Mouse (Mus musculus) brain, embryonic 18.5 days (tissue): ENCODE measurements around the gene A930018P22Rik.
A peak's percentile ranks its signal among the peaks of the same experiment; 100 is the strongest.
"Not testable (repeated sequence)": the region's sequence is repeated elsewhere in the genome, so short reads cannot be mapped to it uniquely, and the experiment has no call there.

Experiments
- DNase-seq: peaks from one replicate; pipeline ENCODE4 v3.0.0-alpha.2; 2012; ENCODE audit warnings: low read depth, low spot score

A930018P22Rik gene

GRCm38 (mm10) chr2:104122505-104123378 lies at the start of gene A930018P22Rik:
A930018P22Rik (plus strand) TSS chr2:104122769.
- peak; percentile 70 for DNase-seq

- DNase-seq: not testable (repeated sequence)
These were observed 44.3 kb upstream of the A930018P22Rik start for GRCm38 (mm10) chr2:104078285-104078684.

GRCm38 (mm10) chr2:104081436-104082050 lies 41.0 kb upstream of the A930018P22Rik start:
- DNase-seq: not testable (repeated sequence)

- no peak for DNase-seq
These were observed 40.1 kb upstream of the A930018P22Rik start for GRCm38 (mm10) chr2:104082474-104082873.

GRCm38 (mm10) chr2:104084027-104084426 lies 38.5 kb upstream of the A930018P22Rik start:
- not testable (repeated sequence) for DNase-seq

- DNase-seq: not testable (repeated sequence)
These were observed 35.0 kb upstream of the A930018P22Rik start for GRCm38 (mm10) chr2:104087562-104087961.

- no peak for DNase-seq
These were observed 29.3 kb upstream of the A930018P22Rik start for GRCm38 (mm10) chr2:104093305-104093704.

GRCm38 (mm10) chr2:104095741-104096213 lies 26.8 kb upstream of the A930018P22Rik start, which contains the start of gene Cd59a:
Cd59a (plus strand) TSS chr2:104095801.
- DNase-seq: no peak

- DNase-seq: no peak
These were observed 26.3 kb upstream of the A930018P22Rik start for GRCm38 (mm10) chr2:104096256-104096655.

GRCm38 (mm10) chr2:104096796-104097195 lies 25.8 kb upstream of the A930018P22Rik start:
- DNase-seq: not testable (repeated sequence)

GRCm38 (mm10) chr2:104097396-104097795 lies 25.2 kb upstream of the A930018P22Rik start:
- DNase-seq: not testable (repeated sequence)

GRCm38 (mm10) chr2:104098529-104099230 lies 23.9 kb upstream of the A930018P22Rik start:
- DNase-seq: no peak

- no peak for DNase-seq
These were observed 23.4 kb upstream of the A930018P22Rik start for GRCm38 (mm10) chr2:104099231-104099585.

- no peak for DNase-seq
These were observed 22.6 kb upstream of the A930018P22Rik start for GRCm38 (mm10) chr2:104099946-104100345.

GRCm38 (mm10) chr2:104104800-104105199 lies 17.8 kb upstream of the A930018P22Rik start:
- no peak for DNase-seq

GRCm38 (mm10) chr2:104109021-104109420 lies 13.5 kb upstream of the A930018P22Rik start:
- not testable (repeated sequence) for DNase-seq

GRCm38 (mm10) chr2:104109528-104109927 lies 13.0 kb upstream of the A930018P22Rik start:
- DNase-seq: no peak

- no peak for DNase-seq
These were observed 12.5 kb upstream of the A930018P22Rik start for GRCm38 (mm10) chr2:104110031-104110430.

- not testable (repeated sequence) for DNase-seq
These were observed 11.3 kb upstream of the A930018P22Rik start for GRCm38 (mm10) chr2:104111170-104111797.

GRCm38 (mm10) chr2:104113563-104113962 lies 9.0 kb upstream of the A930018P22Rik start:
- not testable (repeated sequence) for DNase-seq

- no peak for DNase-seq
These were observed 7.7 kb upstream of the A930018P22Rik start for GRCm38 (mm10) chr2:104114898-104115297.
